In the genomic region with DNA sequence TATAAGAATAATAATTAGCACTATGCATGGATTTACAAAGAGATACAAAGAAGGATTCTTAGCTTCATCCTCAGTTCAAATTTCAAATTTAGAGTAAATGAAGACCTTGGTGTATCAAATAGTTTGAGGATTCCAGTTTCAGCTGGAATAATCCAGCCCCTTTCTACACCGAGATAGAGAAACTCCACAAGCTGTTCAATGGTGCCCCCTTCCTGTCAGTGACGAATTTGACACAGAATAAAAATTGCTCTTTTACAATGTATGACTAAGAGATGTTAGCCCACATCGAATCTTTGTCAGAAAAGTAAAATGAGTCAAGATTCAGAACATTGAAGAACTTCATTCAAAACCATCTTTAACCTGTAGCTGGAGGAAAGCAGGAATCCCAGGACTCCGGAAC, we compare ENCODE assay signal across 9 mouse cellular contexts.
DNase-seq lines count a peak whose midpoint lies in the region; TF ChIP-seq lines count a peak whose summit lies in the region.
"Had no signal": no experiment of that assay in that cellular context is flagged by ENCODE, and none has a peak within 500 bp of the region (broad histone marks: within the 10 kb centered on the region; RNA-seq: fewer than 3 reads in every experiment).

No protein-coding gene starts in this region.

- TF ChIP-seq CTCF in gastrocnemius, adult 2 months (IDR thresholded peaks at IDR 0.05), result peak; percentile 74

- H3K4me3 ChIP-seq in gastrocnemius, adult 2 months, result no peak overlapping the region
- H3K4me3 ChIP-seq: megakaryocyte, embryonic 14.5 days had no signal

- DNase-seq in gastrocnemius, adult 2 months, result no peak
- no peak for DNase-seq in gastrocnemius, postnatal 36 days
- peak; percentile 17 for DNase-seq in urinary bladder, postnatal 25 days (ENCODE audit: low spot score)
- no peak for DNase-seq in urinary bladder, postnatal 10 days (ENCODE audit: low spot score)
- peak; percentile 54 for DNase-seq in kidney, adult 9 months
- DNase-seq in lung, postnatal 10 days, result peak; percentile 65
- DNase-seq in spleen, postnatal 14 days (ENCODE audit: low spot score in 2 of 2), result no peak
- no peak for DNase-seq in ovary, adult 18-20 months (ENCODE audit: low spot score)

- no peak overlapping the region for H3K27ac ChIP-seq in gastrocnemius, adult 2 months

- intact Hi-C loops in gastrocnemius, adult 2 months (cut with DNase I), result loop anchor here (1.0 to 10.0 kb wide), 5 partner anchors 211 to 1359 kb away; a partner anchor contains a TSS
- intact Hi-C loops in gastrocnemius, postnatal 36 days (cut with DNase I), result loop anchor here (5.0 to 10.0 kb wide), 3 partner anchors 211 to 657 kb away; no protein-coding TSS in a partner anchor

Comparison
In these comparisons a context has a peak if more than half of its experiments do, and no peak if none do; other contexts are left out.
1. DNase-seq: peak in urinary bladder, postnatal 25 days (single experiment), kidney, adult 9 months (single experiment) and lung, postnatal 10 days (single experiment); none in gastrocnemius, adult 2 months (single experiment), gastrocnemius, postnatal 36 days (0 of 2), urinary bladder, postnatal 10 days (single experiment), spleen, postnatal 14 days (0 of 2) and ovary, adult 18-20 months (single experiment).